Mouse (Mus musculus) thymus, postnatal 10 days (tissue): ENCODE measurements around the gene Sphk1.
"Not testable (repeated sequence)": the region's sequence is repeated elsewhere in the genome, so short reads cannot be mapped to it uniquely, and the experiment has no call there.

Experiments used
- DNase-seq, 2 experiments: peaks; one replicate each; pipeline ENCODE4 v3.0.0; 2021; ENCODE audit warnings: low spot score in 2 of 2

Sphk1 gene

DNA sequence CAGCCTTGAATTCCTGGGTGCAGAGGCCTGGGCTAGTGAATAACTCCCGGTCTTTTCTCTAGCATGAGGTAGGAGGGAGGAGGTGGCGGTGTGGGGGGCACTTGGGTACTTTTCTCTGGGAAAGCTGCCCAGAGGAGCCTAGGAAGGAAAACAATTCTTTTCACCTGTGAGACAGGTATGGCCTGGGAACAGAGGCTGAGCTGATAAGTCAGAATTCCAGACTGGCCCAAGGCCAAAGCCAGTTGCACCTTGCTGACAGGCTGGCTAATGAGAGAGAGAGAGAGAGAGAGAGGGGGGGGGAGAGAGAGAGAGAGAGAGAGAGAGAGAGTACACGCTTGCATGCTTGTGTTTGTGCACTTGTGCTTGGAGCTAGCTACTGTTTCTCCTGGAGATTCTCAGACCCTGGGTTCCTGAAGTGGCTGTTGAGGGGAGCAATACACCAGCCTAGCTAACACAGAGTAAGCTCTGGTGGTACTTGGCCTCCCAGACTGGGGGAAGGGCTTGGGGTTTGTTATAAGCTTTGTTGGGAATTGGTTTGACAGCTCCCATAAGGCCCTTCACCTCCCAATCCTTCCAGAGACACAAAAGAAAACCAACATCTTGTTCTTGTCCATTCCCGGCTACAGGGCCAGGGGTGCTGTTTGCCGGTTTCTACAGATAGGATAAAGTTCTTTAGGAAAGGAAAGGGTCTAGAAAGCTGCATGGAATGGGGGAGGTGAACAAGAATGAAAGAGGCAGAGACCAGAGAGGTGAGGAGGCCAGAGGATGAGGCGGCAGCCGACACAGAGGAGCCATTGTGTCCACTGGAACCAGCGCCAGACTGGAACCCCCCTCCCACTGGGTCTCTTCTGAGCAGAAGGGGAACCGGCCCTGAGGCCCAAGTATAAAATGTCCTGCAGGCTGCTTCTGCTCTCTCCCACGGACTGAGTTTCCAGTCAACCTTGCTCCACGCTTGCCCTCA is at the start of gene Sphk1:
TSS of gene Sphk1 (plus strand) at position 739 of the 961 bp plus-strand sequence.
- no peak for DNase-seq

DNA sequence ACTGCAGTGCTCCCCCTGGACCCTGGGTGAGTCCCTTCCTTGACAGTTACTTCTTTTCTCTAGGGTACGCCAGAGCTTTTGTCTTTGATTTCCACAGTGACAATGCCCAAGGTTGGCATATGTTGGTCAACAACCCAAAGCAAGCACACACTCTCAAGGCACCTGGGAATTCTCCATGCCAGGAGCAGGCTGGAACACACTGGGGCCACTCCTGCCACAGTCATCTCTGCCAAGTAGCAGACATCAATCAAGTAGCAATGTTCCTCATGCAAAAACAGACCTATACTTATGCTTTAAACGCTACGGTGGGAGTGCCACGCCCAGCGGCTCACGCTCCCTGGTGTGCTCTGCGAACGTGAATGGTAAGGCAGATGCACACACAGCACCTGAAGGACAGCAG is 49.8 kb upstream of the Sphk1 start:
- no peak for DNase-seq

DNA sequence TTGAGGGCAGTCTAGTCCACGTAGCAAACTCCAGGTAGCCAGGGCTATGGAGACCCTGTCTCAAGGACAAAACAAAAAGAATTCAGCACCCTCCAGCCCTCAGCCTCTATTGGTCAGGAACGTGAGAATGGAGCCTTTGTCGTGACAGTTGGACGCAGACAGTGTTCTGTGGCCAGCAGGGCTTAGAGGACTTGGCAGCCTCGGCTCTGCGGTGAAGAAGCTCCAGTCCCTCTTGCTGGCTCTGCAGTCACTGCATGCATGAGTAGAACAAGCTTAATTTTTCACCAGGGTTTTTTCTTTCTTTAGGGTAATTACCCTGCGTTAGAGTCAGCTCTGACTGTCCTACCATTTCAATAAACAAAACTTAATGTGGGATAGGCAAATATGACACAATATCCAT is 48.9 kb upstream of the Sphk1 start:
- DNase-seq: no peak

DNA sequence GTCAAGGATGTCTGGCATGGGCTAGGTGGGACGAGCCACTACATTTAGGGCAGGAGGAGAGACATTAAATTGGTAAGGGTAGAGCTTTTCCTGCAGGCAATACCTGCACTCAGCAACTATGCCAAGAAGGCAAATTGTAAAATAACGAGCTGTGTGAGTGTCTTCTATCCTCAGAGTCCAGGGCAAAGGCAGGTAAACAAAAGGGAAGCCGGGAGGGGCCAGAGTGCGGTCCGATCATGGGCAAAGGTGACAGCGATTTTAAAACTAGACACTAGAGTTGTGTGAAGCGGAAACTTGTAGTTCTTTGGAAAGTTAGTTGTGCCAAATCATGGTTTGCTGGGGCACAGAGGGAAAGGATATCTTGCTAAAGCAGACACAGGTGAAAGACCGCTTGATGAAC is 46.5 kb upstream of the Sphk1 start:
- DNase-seq: no peak

DNA sequence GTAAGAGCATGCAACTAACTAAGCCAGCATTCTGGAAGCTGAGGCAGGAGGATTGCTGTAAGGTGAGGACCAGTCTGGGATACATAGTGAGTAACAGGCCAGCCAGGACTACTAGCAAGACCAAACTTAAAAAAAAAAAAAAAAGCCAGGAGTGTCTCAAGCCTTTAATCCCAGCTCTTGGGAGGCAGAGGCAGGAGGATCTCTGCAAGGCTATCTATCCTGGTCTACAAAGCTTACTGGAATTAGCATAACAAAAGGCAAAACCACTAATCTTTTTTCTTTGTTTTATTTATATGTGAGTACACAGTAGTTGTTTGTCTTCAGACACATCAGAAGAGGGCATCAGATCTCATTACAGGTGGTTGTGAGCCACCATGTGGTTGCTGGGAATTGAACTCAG is 42.5 kb upstream of the Sphk1 start:
- no peak for DNase-seq

DNA sequence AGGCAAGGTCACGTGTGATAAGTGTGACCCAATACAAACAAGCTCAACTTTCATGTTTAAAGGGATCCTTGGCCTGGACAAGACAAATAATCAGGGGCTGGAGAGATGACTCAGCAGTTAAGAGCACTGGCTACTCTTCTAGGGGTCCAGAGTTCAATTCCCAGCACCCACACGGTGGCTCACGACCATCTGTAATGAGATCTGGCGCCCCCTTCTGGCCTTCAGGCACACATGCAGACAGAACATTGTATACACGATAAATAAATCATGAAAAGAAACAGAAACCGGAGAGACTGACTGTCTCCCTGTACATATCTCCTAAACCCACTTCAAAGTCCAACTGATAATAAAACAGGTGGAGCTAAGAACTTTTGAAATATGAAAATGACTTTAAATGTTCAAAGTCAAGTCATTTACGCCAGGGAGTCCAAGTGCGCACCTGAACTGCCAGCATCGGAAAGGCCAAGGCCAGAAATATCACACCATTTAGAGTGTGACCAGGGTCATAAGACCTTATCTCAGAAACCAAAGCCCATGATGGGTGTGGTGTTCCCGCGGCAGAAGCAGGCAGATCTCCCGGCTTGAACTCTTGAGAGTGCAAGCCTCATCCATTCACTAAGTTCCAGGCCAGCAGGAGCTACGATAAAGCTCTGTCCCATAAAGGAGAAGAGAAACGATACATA is 41.9 kb upstream of the Sphk1 start:
- no peak for DNase-seq

DNA sequence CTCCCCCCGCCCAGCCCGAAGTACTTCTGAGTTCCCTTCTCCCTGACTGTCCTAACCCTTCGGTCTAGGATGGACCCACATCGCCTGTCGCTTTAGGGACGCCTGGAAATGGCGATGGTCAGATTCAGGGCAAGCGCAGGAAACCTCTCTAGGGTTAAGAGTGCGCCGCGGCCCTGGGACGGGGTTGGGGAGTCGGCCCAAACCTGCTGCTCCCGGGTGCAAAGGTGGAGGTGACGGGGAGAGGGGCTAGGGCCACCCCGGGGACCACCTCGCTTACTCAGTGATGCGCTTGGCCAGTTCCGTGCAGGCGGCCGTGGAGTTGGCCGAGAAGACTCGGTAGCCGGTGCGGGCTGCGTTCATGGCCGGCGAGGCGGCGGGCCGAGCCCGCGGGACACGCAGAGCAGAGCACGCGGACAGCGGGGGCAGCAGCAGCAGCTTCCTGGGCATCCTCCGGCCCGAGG is 40.9 kb upstream of the Sphk1 start:
- DNase-seq: peak in 1 of 2 experiments; percentile 20

DNA sequence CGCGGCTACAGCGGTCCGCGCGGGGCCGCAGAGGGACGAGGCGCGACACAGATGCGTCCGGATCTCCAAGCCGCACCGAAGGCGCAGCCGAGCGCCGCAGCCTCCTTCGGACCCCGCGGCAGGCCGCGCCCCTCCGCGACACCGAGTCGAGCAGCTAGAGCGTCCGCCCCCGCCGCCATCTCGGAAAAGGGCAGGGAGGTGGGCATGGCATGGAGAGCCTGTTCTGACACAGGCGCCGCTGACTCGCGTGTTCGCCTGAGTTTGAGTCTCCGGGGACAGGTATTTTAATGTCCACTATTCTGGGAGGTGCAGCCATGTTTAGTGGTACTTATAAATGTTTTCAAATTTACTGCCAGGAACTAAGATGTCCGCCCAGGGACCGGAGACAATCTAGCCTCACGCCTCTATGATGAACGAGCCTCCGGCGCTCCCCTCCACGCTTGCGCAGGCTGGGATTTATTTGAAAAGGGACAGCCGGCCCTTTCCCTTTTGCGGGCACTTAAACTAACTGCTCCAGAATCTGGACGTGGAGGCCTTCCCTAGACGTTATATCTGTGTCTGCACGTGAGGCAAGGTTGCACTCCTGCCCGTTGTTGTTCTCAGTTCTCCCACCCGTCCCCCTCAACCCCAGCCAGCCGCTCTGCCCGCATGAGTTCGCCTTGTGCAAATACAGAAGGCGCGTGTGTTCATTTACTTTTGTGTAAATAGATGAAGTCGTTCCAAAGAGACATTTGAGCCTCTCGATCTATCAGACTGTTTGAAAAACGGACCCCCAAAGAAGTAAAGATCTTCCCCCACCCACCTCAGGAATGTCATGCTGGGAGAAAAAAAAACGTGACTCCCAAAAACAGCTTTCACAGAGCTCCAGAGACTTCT is 40.3 kb upstream of the Sphk1 start:
- DNase-seq: peak; percentile 69 to 86

DNA sequence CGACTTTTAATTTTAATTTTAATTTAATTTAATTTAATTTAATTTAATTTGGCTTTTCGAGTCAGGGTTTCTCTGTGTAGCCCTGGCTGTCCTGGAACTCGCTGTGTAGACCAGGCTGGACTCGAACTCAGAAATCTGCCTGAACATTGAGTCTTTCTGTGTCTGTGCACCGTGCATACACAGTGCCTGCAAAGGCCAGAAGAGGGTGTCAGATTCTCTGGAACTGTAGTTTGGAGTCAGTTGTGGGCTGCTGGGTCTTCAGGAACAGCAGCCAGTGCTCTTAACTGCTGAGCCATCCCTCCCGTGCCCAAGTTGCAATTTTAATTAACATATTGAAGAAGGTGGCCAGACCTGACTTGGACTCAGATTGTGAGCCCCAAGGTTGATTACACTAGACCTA is 39.4 kb upstream of the Sphk1 start:
- no peak for DNase-seq

DNA sequence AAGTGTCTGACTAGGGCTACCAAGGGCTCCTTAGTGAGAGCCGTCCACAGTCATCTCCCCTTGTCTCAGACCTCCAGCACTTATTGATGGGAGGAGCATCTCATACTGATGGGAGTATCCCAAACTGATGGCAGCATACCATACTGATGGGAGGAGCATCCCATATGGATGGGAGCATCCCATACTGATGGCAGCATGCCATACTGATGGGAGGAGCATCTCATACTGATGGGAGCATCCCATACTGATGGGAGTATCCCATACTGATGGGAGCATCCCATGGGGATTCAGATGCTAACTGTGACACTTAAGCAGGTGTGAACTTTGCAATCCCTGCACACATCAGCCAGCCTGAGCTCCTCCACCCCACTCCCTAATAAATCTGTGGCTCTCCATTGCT is 38.2 kb upstream of the Sphk1 start:
- not testable (repeated sequence) for DNase-seq

DNA sequence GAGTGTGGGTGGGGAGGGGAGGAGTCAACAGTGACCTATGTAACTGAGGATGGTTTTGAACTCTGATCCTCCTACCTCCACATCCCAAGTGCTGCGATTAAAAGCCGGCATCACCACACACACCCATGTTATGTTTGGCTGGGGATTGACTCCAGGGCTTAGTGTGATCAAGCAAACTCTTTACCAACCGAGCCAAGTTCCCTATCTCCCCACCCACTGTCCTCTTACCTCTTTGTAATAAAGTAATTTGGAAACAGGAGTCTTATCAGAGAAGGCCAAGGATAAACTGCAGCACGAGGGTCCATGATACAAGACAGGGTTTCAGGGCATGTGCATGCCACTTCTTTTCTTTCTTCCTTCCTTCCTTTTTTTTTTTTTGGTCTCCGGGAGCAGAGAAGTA is 37.5 kb upstream of the Sphk1 start:
- DNase-seq: no peak

DNA sequence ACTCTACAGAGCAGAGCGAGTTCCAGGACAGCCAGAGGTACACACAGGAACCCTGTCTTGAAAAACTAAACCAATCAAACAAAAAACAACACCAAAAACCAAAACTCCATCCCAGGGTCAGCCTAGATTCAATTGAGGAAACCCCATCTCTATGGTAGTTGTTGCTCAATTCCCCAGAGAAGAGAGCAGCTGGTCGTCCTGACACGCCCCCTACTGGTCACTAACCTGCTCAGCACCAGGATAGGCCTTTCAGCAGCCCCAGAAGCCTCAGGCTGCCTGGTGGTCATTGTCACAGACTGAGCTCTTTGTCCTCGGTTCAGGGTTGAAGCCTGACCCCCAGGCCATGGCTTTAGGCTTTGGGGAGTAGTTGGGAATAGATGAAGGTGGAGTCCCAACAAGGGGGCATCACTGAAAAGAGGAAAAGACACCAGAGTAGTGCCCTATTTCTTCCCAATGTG is 36.9 kb upstream of the Sphk1 start, which contains the start of gene Prpsap1:
TSS of gene Prpsap1 (minus strand) at position 408 of the 458 bp plus-strand sequence.
- DNase-seq: peak; percentile 18 to 50

DNA sequence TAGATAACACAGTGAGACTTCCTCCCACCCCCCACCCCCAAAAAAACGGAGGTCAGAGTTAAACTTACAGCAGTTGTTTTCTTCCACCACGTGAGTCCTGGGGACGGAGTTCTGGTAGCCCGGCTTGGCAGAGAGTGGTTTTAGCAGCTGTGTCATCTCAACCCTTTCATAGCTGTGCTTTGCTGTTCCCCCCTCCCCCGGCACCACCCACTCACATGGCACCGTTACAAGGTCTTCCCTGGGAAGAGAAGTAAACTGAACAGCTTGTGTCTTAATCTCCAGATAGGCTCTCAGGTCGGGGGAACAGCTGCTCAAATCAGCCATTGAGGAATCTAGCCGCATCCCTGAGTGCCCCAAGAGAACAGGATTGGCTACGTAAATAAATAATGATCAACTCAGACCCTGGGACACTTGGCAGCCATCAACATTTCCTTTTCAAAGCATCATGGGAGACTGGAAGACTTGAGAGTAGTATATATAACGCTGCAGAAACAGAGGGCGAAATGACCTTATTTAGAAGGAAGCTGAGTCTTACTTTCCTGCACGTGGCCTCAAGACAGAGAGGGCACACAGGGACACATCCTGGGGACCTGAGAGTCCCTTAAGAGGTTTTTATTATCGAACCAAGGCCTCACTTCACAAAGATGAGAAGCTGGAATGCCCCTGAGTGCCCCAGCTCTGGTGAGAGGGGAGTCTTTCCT is 36.1 kb upstream of the Sphk1 start:
- DNase-seq: no peak

DNA sequence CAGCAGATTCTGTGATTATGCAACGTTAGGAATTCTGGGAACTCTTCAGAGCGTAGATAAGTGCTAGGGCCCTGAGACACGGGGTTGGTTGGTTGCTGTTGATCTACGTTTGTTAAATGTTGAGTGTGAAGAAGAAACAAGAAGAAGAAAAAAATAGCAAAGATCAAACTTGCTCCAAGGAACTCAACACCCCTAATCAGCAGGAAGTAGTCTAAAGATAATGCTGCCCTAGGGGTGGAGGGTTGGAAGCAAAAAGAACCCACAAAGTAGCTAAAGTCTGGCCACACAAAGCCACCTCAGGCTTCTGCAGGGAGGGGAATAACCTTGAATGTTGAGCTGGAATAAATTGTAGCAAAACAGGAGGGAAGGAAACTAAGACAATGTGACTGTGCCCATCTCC is 33.4 kb upstream of the Sphk1 start:
- no peak for DNase-seq

DNA sequence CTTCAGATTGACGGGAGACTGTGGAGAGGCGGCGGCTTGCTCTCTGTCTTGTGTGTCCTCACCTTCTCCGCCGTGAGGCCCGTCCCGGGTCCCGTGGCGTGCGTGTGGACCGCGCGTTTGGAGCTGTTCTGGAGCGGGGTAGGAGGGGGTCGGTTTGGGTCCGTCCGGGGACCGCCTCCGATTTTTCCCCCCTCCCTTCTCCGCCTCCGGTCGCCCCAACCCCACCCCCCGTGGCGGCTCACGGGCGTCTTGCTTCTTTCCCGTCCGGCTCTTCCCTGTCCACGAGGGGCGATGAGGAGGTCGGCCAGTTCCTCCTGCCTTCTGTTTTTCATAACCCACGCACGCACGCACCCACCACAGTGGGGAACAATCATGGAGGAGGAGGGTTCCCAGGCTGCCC is 32.1 kb upstream of the Sphk1 start:
- DNase-seq: no peak

DNA sequence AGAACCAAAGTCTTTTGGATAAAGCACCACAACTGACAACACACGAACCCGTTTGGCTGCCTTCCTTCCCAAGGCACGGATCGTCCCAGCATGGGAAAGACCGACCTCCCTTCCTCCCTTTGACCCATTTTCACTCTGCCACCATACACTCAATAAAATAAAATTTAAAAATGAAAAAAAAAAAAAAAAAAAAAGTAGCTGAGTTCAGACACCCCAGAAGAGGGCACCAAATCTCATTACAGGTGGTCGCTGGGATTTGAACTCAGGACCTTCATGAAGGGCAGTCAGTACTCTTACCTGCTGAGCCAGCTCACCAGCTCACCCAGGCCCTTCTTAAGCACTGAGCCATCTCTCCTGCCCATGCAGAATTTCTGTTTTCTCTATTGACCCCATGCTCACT is 31.7 kb upstream of the Sphk1 start:
- DNase-seq: no peak

DNA sequence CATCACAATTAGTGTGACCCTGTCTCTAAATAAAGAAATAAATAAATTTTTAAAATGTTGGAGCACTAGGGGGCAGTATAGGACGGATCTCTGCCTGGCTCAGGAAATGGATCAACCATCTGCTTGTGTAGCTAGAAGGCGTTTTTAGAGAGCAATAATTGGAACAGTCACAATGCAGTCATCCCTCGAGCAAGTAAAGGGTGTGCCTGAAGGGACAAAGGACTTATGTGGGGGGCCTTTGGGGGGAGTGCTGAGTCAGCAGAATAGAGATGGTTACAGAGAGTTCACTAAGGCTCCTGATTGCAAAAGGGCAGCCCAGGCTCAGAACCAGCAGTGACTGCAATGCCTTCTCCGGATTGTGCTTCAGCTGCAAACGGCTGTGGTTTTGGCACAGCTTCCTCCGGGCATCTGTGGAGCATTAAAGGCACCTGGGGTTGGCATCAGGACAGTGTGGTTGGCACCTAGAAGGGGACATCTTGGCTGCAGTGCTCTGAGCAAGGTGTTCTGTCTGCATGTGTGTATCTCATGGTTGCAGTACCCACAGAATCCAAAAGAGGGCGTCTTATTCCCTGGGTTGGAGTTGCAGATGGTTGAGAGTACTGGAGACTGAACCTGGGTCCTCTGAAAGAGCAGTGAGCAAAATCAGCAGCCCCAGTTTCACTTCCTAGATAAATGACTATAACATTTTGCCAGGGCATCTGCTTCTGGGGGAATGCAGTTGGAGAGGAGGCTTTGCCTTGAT is 29.5 kb upstream of the Sphk1 start:
- DNase-seq: peak in 1 of 2 experiments; percentile 38

DNA sequence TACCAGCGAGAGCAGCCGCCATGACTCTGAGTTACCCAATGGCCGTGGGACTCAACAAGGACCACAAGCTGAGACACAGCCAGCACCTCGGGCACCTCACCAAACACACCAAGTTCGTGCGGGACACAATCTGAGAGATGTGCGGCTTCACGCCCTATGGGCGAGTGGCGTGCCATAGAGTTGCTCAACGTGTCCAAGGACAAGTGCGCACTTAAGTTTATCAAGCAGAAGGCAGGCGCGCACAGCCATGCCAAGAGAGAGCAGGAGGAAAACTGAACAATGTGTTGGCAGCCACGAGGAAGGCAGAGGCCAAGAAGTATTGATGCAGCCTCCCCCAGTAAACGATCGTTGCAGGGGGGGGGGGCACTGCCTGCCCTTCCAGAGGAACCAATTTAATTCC is 26.2 kb upstream of the Sphk1 start:
- DNase-seq: no peak

DNA sequence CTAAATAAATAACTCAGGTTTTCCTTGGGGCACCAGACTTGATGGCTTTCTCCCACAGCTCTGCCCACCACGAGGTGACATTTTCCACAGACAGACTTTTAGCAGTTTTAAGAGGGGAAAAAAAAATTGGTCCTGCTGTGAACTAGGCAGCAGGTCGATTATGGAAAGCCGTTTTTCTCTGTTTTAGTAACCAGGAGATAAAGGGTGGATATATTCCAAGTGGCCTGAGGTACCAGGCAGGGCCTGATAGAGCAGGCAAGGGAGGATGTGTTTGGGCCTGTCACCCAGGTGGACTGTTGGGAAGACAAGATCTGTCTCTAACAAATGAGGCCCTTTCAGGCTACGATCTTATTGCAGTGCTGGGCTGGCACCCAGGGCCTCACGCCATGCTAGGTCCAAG is 25.2 kb upstream of the Sphk1 start:
- DNase-seq: no peak

DNA sequence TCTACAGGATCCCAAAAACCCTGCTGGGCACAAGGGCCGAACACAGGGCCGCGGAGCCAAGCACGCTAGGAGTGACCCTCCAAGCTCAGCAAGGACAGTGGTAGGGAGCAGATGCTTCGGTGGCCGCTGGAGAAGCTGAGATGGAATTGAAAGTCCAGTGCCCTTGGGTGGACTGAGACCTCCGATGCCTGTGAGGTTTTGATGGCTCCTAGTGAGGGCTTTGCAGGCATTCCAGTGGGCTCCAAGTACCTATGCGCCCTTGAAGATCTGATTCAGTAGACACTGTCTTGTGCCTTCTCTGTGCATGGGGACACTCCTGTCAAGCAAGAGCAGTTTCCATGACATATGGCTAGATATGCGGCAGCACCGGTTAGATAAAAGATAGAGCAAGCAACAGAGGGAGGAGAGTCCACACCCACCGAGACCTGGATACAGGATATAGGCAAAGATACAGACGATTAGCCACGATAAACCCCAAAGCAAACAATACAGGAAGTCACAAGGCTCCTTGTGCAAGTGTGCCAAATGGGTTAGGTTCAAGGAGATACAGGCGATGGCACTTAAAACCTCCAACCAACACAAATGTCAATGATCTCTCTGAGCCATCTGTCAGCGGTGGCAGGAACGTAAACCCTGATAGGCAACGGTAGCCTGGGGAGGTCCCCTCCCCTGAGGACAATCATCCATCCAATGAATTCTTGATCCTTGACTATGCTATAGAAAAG is 24.4 kb upstream of the Sphk1 start:
- DNase-seq: no peak
